Comparison of ENCODE assay signal across 8 mouse cellular contexts in the genomic region with DNA sequence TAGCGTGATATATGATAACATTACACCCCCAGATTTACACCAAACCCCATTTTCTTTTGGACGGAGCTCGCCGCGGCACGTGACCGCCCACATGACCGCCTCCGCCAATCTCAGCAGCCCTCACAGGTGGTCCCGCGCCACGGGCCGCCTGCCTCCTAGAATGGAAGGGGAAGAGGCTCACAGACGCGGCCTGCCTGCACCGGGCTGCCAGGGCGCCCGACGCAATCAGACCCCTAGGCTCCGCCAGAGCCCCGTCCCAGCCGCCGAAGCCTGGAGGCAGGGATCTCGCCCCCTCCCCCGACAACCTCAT. TPM values are rescaled to one million over a fixed set of nuclear protein-coding genes. Genes with fewer than 3 reads are reported as not detected.
DNase-seq lines count a peak whose midpoint lies in the region; ATAC-seq and TF ChIP-seq lines count a peak whose summit lies in the region.

No protein-coding gene starts in this region.

- intact Hi-C loops in gastrocnemius, adult 2 months (cut with DNase I), result loop anchor here (5.0 kb wide), 1 partner anchor 835 kb away; no protein-coding TSS in a partner anchor

- H3K36me3 ChIP-seq in lung, postnatal 0 days (ENCODE audit: insufficient read depth, low read length), result no peaks in the 10 kb centered on the region
- H3K36me3 ChIP-seq in stomach, postnatal 0 days (ENCODE audit: control insufficient read depth, insufficient read depth, low read length), result no peaks in the 10 kb centered on the region

- TF ChIP-seq EP300 in lung, postnatal 0 days (IDR thresholded peaks at IDR 0.05), result no peak
- TF ChIP-seq EP300 in stomach, postnatal 0 days (optimal IDR thresholded peaks at IDR 0.05), result no peak

- no peaks in the 10 kb centered on the region for H3K9me3 ChIP-seq in lung, postnatal 0 days (ENCODE audit: low read length)
- no peaks in the 10 kb centered on the region for H3K9me3 ChIP-seq in stomach, postnatal 0 days (ENCODE audit: control insufficient read depth, low read length)

- WGBS in lung, postnatal 0 days, result under 1% methylated on average over 25 of the region's 25 CpGs
- 0% methylated on average over 25 of the region's 25 CpGs for WGBS in stomach, postnatal 0 days

- DNase-seq in A20 (ENCODE audit: low read depth, low spot score), result peak; percentile 94
- DNase-seq in adrenal gland, postnatal 10 days, result peak; percentile 90
- peak; percentile 94 for DNase-seq in gastrocnemius, adult 2 months
- peak; percentile 93 to 94 for DNase-seq in kidney, adult 8-10 months
- peak; percentile 64 for DNase-seq in lung, postnatal 0 days (ENCODE audit: low spot score)
- no peak for DNase-seq in stomach, postnatal 0 days (ENCODE audit: low spot score)
- DNase-seq in frontal cortex, postnatal 10 days (ENCODE audit: low spot score in 2 of 2), result no peak
- DNase-seq in frontal cortex, adult 2 months (ENCODE audit: extremely low spot score in 1 of 2, low spot score in 1 of 2), result no peak

- H3K4me3 ChIP-seq in gastrocnemius, adult 2 months, result peak overlapping the region; percentile 78
- peak overlapping the region; percentile 39 for H3K4me3 ChIP-seq in lung, postnatal 0 days (ENCODE audit: low read depth, low read length)
- peak overlapping the region; percentile 43 for H3K4me3 ChIP-seq in stomach, postnatal 0 days (ENCODE audit: low read depth, low read length)

- H3K4me2 ChIP-seq in lung, postnatal 0 days (replicated peaks; ENCODE audit: low read depth, low read length), result peak overlapping the region; percentile 57
- peak overlapping the region; percentile 53 for H3K4me2 ChIP-seq in stomach, postnatal 0 days (replicated peaks; ENCODE audit: low read depth)

- peaks cover 86% of the 10 kb centered on the region for H3K27me3 ChIP-seq in lung, postnatal 0 days (replicated peaks; ENCODE audit: insufficient read depth, low read length)
- H3K27me3 ChIP-seq in stomach, postnatal 0 days (ENCODE audit: control insufficient read depth, insufficient read depth, low read length), result peaks cover 37% of the 10 kb centered on the region; the same call in 1 of the 2 replicates

- no peak for TF ChIP-seq CTCF in gastrocnemius, adult 2 months (IDR thresholded peaks at IDR 0.05)
- TF ChIP-seq CTCF in lung, postnatal 0 days (IDR thresholded peaks at IDR 0.05), result no peak
- TF ChIP-seq CTCF in stomach, postnatal 0 days (IDR thresholded peaks at IDR 0.05; ENCODE audit: low read depth), result no peak

- ATAC-seq in lung, postnatal 0 days, result peak; percentile 49
- ATAC-seq in stomach, postnatal 0 days (ENCODE audit: low FRiP score, low TSS enrichment), result peak; percentile 58; the same call in 1 of the 2 replicates

- H3K4me1 ChIP-seq in lung, postnatal 0 days (ENCODE audit: insufficient read depth, low read depth, low read length), result peaks cover 12% of the 10 kb centered on the region
- no peaks in the 10 kb centered on the region for H3K4me1 ChIP-seq in stomach, postnatal 0 days (replicated peaks; ENCODE audit: control insufficient read depth, insufficient read depth)

- peak overlapping the region; percentile 91 for H3K27ac ChIP-seq in gastrocnemius, adult 2 months
- no peak overlapping the region for H3K27ac ChIP-seq in lung, postnatal 0 days (ENCODE audit: low read length)
- peak overlapping the region; percentile 58; the same call in 1 of the 2 replicates for H3K27ac ChIP-seq in stomach, postnatal 0 days (replicated peaks)

- H3K9ac ChIP-seq in lung, postnatal 0 days (replicated peaks; ENCODE audit: low read depth), result 0 out of 2 replicates have a peak overlapping the region, but pooled peaks have one; percentile 19
- peak overlapping the region; percentile 60; the same call in 1 of the 2 replicates for H3K9ac ChIP-seq in stomach, postnatal 0 days (ENCODE audit: low read length)

RNA-seq across cellular contexts. Expression of gene Hoxa7, which starts 4.2 kb away (rescaled TPM):
- 10 to 100 TPM; 21.5 to 26.6 TPM for total RNA-seq in adrenal gland, postnatal 10 days (2021)
- 1 to 10 TPM; 4.7 to 5.0 TPM for total RNA-seq in gastrocnemius, adult 2 months (2021)
- polyA plus RNA-seq in lung, postnatal 0 days (2015; fragmentation: Nextera tagmentation; extraction: Ambion mirVana), result 7.5 and 8.7 TPM in 2 replicates
- polyA plus RNA-seq in stomach, postnatal 0 days (2015; fragmentation: Nextera tagmentation; extraction: Ambion mirVana), result 8.1 and 8.5 TPM in 2 replicates
- polyA plus RNA-seq in frontal cortex, adult 2 months (2012; rRNA removed), result 0.17 TPM in 1 of 2 replicates, not detected in the other

RNA-seq across cellular contexts. Expression of gene Gm28308, which starts 4.3 kb away (rescaled TPM):
- total RNA-seq in adrenal gland, postnatal 10 days (2021), result 1 to 10 TPM in 1 of 2 experiments, under 1 TPM in 1; 0.91 to 1.5 TPM
- under 1 TPM in 1 of 2 experiments, not detected in 1; 0.82 TPM for total RNA-seq in gastrocnemius, adult 2 months (2021)
- not detected in 2 replicates for polyA plus RNA-seq in lung, postnatal 0 days (2015; fragmentation: Nextera tagmentation; extraction: Ambion mirVana)
- polyA plus RNA-seq in stomach, postnatal 0 days (2015; fragmentation: Nextera tagmentation; extraction: Ambion mirVana), result 0.21 TPM in 1 of 2 replicates, not detected in the other
- not detected in 2 replicates for polyA plus RNA-seq in frontal cortex, adult 2 months (2012; rRNA removed)

RNA-seq across cellular contexts. Expression of gene Hoxa3, which starts 4.3 kb away (rescaled TPM):
- 10 to 100 TPM in 1 of 2 experiments, 1 to 10 TPM in 1; 5.9 to 13.5 TPM for total RNA-seq in adrenal gland, postnatal 10 days (2021)
- total RNA-seq in gastrocnemius, adult 2 months (2021), result 1 to 10 TPM; 2.8 to 3.1 TPM
- polyA plus RNA-seq in lung, postnatal 0 days (2015; fragmentation: Nextera tagmentation; extraction: Ambion mirVana), result 4.3 and 4.8 TPM in 2 replicates
- polyA plus RNA-seq in stomach, postnatal 0 days (2015; fragmentation: Nextera tagmentation; extraction: Ambion mirVana), result 2.8 and 2.9 TPM in 2 replicates
- polyA plus RNA-seq in frontal cortex, adult 2 months (2012; rRNA removed), result not detected in 2 replicates

RNA-seq across cellular contexts. Expression of gene Hoxa6, which starts 8.9 kb away (rescaled TPM):
- total RNA-seq in adrenal gland, postnatal 10 days (2021), result 1 to 10 TPM; 4.8 to 8.6 TPM
- total RNA-seq in gastrocnemius, adult 2 months (2021), result 1 to 10 TPM; 2.6 to 2.7 TPM
- polyA plus RNA-seq in lung, postnatal 0 days (2015; fragmentation: Nextera tagmentation; extraction: Ambion mirVana), result 0.95 and 1.1 TPM in 2 replicates
- polyA plus RNA-seq in stomach, postnatal 0 days (2015; fragmentation: Nextera tagmentation; extraction: Ambion mirVana), result 0.33 and 0.80 TPM in 2 replicates
- not detected in 2 replicates for polyA plus RNA-seq in frontal cortex, adult 2 months (2012; rRNA removed)

RNA-seq across cellular contexts. Expression of gene Hoxa5, which starts 13.0 kb away (rescaled TPM):
- total RNA-seq in adrenal gland, postnatal 10 days (2021), result 10 to 100 TPM; 28.0 to 28.2 TPM
- 1 to 10 TPM; 2.2 to 2.9 TPM for total RNA-seq in gastrocnemius, adult 2 months (2021)
- 39.7 and 40.3 TPM in 2 replicates for polyA plus RNA-seq in lung, postnatal 0 days (2015; fragmentation: Nextera tagmentation; extraction: Ambion mirVana)
- polyA plus RNA-seq in stomach, postnatal 0 days (2015; fragmentation: Nextera tagmentation; extraction: Ambion mirVana), result 8.4 and 8.9 TPM in 2 replicates
- 0.11 TPM in 1 of 2 replicates, not detected in the other for polyA plus RNA-seq in frontal cortex, adult 2 months (2012; rRNA removed)

Comparison
In these comparisons a context has a peak if more than half of its experiments do, and no peak if none do; other contexts are left out.
1. DNase-seq: peak in A20 (single experiment), adrenal gland, postnatal 10 days (single experiment), gastrocnemius, adult 2 months (single experiment), kidney, adult 8-10 months (2 of 2) and lung, postnatal 0 days (single experiment); none in stomach, postnatal 0 days (single experiment), frontal cortex, postnatal 10 days (0 of 2) and frontal cortex, adult 2 months (0 of 2).
2. Peak in every context shown above with its lines, with median percentiles within 50 percentile points of each other: H3K4me3 ChIP-seq.